Mouse (Mus musculus): ENCODE measurements around the gene Fhit. TPM values are rescaled to one million over a fixed set of nuclear protein-coding genes. Genes with fewer than 3 reads are reported as not detected.

The Fhit gene
- polyA plus RNA-seq, 1 experiment from 2014 or later: 3.3 TPM

DNA sequence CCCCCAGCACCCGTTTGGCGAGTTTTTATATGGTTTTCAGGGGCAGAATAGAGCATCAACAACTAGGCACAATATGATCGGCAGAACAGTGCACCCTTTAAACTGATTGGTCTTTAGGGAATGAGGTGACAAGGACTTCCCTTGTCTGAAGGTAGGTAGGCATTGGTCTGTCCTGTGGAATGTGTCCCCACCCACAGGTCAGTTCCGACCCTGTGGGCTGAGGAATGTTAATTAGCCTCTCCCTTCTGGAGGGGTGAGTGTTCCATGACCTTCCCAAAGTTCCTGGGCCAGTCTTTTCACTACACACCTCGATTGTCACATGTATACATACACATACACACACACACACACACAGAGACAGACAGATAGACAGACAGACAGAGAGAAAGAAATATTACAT, 950.7 kb downstream of the Fhit start:
- DNase-seq (ENCODE audit: low spot score): no peak
- peaks cover 11% of the 10 kb centered on the region for H3K4me1 ChIP-seq
- H3K36me3 ChIP-seq (replicated peaks): no peaks in the 10 kb centered on the region
- H3K27ac ChIP-seq (replicated peaks): no peak overlapping the region
- WGBS: 54% methylated on average over 5 of the region's 5 CpGs
- H3K4me3 ChIP-seq: no peak overlapping the region
- H3K27me3 ChIP-seq (replicated peaks; ENCODE audit: low read depth, poor library complexity, severe bottlenecking): no peaks in the 10 kb centered on the region
- no peaks in the 10 kb centered on the region for H3K9me3 ChIP-seq

DNA sequence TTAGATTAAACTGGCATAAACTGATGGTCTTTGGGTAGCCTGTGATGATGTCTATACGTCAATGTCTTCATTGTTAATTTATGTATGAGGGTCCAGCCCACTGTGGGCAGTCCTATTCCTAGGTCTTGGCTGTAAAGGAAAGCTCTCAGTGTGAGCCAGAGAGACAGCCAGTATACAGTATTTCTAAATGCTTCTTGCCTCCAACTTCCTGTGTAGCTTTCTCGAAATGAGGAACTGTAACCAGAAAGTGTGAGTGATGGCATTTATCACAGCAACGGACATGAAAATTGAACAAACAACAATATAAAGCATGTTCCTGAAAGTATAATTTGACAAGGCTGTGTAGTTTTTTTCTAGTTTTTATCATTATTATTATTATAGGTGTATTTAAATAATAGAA, 952.8 kb downstream of the Fhit start:
- H3K27ac ChIP-seq (replicated peaks): no peak overlapping the region
- no peak overlapping the region for H3K4me3 ChIP-seq
- H3K9me3 ChIP-seq: no peaks in the 10 kb centered on the region
- 89% methylated on average over 3 of the region's 3 CpGs for WGBS
- H3K36me3 ChIP-seq (replicated peaks): no peaks in the 10 kb centered on the region
- H3K27me3 ChIP-seq (replicated peaks; ENCODE audit: low read depth, poor library complexity, severe bottlenecking): no peaks in the 10 kb centered on the region
- DNase-seq (ENCODE audit: low spot score): no peak
- peaks cover 14% of the 10 kb centered on the region for H3K4me1 ChIP-seq

DNA sequence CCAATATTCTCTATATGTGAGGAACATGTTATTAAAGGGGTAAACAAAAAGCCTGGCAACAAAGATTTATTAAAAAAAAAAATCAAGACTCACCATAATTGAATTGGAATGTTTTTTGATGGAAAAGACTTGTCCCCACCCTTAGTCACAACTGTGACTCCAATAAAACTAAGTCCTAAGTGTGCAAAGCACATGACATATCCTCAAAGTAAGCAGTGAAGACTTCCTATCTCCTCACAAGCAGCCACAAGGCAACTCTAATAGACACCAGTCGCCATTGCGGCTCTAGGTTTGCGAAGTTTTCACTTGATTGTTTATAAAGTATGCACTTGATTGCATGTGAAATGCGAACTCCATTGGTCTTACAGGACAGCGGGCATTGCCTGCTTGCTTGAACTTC, 956.1 kb downstream of the Fhit start:
- H3K36me3 ChIP-seq (replicated peaks): no peaks in the 10 kb centered on the region
- H3K27me3 ChIP-seq (replicated peaks; ENCODE audit: low read depth, poor library complexity, severe bottlenecking): no peaks in the 10 kb centered on the region
- H3K9me3 ChIP-seq: no peaks in the 10 kb centered on the region
- H3K4me3 ChIP-seq: no peak overlapping the region
- peaks cover 7% of the 10 kb centered on the region for H3K4me1 ChIP-seq
- 90% methylated on average over 5 of the region's 5 CpGs for WGBS
- no peak overlapping the region for H3K27ac ChIP-seq (replicated peaks)
- DNase-seq (ENCODE audit: low spot score): no peak

GRCm38 (mm10) chr14:10205290-10205689, 956.5 kb downstream of the Fhit start:
- no peak overlapping the region for H3K4me3 ChIP-seq
- peaks cover 6% of the 10 kb centered on the region for H3K4me1 ChIP-seq
- no peaks in the 10 kb centered on the region for H3K36me3 ChIP-seq (replicated peaks)
- H3K9me3 ChIP-seq: no peaks in the 10 kb centered on the region
- no peak for DNase-seq (ENCODE audit: low spot score)
- H3K27me3 ChIP-seq (replicated peaks; ENCODE audit: low read depth, poor library complexity, severe bottlenecking): no peaks in the 10 kb centered on the region
- 83% methylated on average over 4 of the region's 4 CpGs for WGBS
- no peak overlapping the region for H3K27ac ChIP-seq (replicated peaks)

DNA sequence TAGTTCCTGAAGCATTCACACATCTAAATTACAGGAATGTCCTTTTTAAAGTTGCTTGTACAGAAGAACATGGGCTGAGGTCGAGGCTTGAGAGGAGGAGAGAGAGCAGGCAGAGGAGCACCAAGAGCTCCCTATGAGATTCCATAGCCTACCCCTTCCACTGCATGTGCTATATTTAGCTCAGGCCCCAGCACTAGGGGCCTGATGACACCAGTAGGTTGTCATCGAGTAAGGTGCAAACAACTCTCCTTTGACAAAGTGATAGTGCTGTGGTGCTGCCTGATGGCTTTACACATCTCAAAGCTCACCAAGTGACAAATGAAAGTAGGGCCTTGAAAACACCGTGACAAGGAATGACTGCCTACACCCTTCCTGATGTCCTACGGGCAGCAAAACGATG, 967.7 kb downstream of the Fhit start:
- no peak for DNase-seq (ENCODE audit: low spot score)
- H3K36me3 ChIP-seq (replicated peaks): no peaks in the 10 kb centered on the region
- 0 out of 2 replicates have a peak, but pooled peaks cover 3% of the 10 kb centered on the region for H3K4me1 ChIP-seq
- no peaks in the 10 kb centered on the region for H3K9me3 ChIP-seq
- no peak overlapping the region for H3K4me3 ChIP-seq
- no peak overlapping the region for H3K27ac ChIP-seq (replicated peaks)
- no peaks in the 10 kb centered on the region for H3K27me3 ChIP-seq (replicated peaks; ENCODE audit: low read depth, poor library complexity, severe bottlenecking)
- WGBS: 78% methylated on average over 5 of the region's 5 CpGs

GRCm38 (mm10) chr14:10171761-10172160, 990.1 kb downstream of the Fhit start:
- 93% methylated on average over 2 of the region's 2 CpGs for WGBS
- no peak for DNase-seq (ENCODE audit: low spot score)

DNA sequence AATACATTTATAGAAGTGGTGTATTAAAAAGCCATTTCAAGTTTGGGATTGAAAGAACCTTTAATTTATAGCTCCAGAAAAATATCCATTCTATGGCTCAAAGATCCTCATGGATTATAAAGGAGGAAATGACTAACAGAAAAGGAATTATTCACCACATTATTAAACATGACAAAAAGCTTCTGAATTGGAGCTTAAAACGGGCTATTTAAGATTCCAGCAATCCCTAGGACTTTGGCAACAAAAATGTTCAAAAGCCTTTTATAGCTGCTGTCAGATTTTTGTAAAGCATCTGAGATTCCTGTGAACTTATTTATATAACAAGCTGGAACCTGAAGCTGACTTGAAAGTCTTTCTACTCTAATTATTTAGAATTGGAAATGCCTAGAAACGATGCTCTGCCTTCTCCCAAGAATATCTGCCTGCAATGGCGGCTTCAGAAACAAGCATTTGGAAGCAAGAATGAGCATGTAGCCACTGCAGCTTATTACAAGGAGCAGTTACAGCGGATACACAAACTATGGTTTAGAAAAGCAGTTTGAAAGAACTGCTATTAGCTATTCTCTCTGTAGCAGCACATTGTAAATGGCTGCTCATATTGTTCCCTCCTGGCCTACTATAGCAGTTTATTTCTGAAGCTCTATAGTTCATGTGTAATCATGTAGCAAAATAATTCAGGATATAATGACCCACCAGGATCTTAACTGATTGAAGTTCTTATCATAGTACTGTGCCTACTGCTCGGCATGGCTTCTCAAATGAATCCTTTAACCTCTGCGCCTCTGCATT, 995.0 kb downstream of the Fhit start:
- Histone ChIP-seq H3K27me3 (replicated peaks; ENCODE audit: low read depth, poor library complexity, severe bottlenecking) (no peaks in the 10 kb centered on the region), H3K9me3 (no peaks in the 10 kb centered on the region), H3K27ac (replicated peaks) (no peak overlapping the region), H3K4me3 (no peak overlapping the region), H3K4me1 (0 out of 2 replicates have a peak, but pooled peaks cover 3% of the 10 kb centered on the region), H3K36me3 (replicated peaks) (no peaks in the 10 kb centered on the region)
- 75% methylated on average over 6 of the region's 6 CpGs for WGBS
- no peak for DNase-seq (ENCODE audit: low spot score)

More at GRCm38 (mm10) chr14:10171761-10172160, 990.1 kb downstream of the Fhit start:
- H3K4me1 ChIP-seq: 0 out of 2 replicates have a peak, but pooled peaks cover 3% of the 10 kb centered on the region
- no peaks in the 10 kb centered on the region for H3K27me3 ChIP-seq (replicated peaks; ENCODE audit: low read depth, poor library complexity, severe bottlenecking)
- no peak overlapping the region for H3K27ac ChIP-seq (replicated peaks)
- no peaks in the 10 kb centered on the region for H3K36me3 ChIP-seq (replicated peaks)
- no peaks in the 10 kb centered on the region for H3K9me3 ChIP-seq
- H3K4me3 ChIP-seq: no peak overlapping the region

DNA sequence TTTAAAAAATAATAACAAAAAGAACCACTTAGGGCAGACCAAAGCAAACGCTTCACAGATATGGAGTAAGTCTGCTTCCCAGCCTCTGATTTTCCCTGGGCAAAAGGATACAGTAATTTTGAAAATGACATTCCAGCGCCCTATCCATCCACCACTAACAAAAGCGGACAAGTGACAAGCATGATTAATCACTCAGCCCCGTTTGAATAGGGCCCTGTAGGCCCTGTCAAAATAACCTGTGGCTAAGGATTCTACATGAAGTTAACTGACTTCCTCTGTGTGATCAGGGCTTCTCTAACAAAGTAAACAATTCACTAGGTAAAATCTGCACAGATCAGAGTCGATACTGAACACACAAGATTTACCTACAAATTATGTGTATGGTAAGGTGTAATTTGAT, 1012.0 kb downstream of the Fhit start:
- no peaks in the 10 kb centered on the region for H3K36me3 ChIP-seq (replicated peaks)
- no peaks in the 10 kb centered on the region for H3K9me3 ChIP-seq
- no peak overlapping the region for H3K27ac ChIP-seq (replicated peaks)
- 40% methylated on average over 5 of the region's 5 CpGs for WGBS
- H3K27me3 ChIP-seq (replicated peaks; ENCODE audit: low read depth, poor library complexity, severe bottlenecking): no peaks in the 10 kb centered on the region
- DNase-seq (ENCODE audit: low spot score): peak; percentile 30
- H3K4me1 ChIP-seq: peaks cover 7% of the 10 kb centered on the region; the same call in 1 of the 2 replicates
- H3K4me3 ChIP-seq: no peak overlapping the region

DNA sequence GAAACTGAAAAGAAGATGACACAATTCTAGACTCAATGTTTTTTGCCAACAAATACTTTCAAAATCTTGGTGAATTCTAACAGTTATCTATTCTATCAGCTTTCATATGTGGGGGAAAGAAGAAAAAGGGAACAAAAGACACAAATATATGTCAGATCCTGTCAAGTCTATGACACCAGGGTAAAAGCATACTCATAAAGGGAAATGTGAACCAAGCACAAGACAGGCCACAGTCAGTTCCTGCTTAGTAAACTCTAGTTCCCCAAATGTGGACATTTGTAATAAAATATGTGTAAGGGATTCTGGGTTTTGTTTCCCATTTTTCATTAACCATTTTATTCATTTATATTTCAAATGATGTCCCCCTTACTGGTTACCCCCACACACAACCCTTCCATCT, 1022.5 kb downstream of the Fhit start:
- Histone ChIP-seq H3K27me3 (replicated peaks; ENCODE audit: low read depth, poor library complexity, severe bottlenecking) (no peaks in the 10 kb centered on the region), H3K4me1 (no peaks in the 10 kb centered on the region), H3K4me3 (no peak overlapping the region), H3K9me3 (no peaks in the 10 kb centered on the region), H3K27ac (replicated peaks) (no peak overlapping the region), H3K36me3 (replicated peaks) (no peaks in the 10 kb centered on the region)
- DNase-seq (ENCODE audit: low spot score): no peak

DNA sequence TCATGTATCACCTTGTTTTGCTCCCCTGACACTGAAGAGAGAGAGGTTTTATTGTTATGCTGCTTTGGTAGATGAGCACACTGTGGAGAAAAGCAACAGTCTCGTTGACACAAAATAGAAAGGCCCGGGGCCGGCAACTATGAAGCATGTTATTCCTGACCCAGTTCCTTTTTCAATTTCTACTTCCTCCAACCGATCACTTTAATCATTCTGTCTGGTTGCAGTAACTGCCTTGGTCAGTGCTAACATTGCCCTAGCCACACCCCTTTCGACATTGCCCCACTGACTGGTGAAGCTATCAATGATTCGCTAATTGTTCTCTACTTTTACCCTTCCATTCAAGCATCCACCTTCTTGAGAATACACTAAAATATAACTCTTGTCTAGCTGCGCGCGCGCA, 1028.0 kb downstream of the Fhit start:
- no peak overlapping the region for H3K4me3 ChIP-seq
- no peak overlapping the region for H3K27ac ChIP-seq (replicated peaks)
- H3K4me1 ChIP-seq: no peaks in the 10 kb centered on the region
- DNase-seq (ENCODE audit: low spot score): no peak
- H3K36me3 ChIP-seq (replicated peaks): no peaks in the 10 kb centered on the region
- H3K27me3 ChIP-seq (replicated peaks; ENCODE audit: low read depth, poor library complexity, severe bottlenecking): no peaks in the 10 kb centered on the region
- 88% methylated on average over 10 of the region's 10 CpGs for WGBS
- H3K9me3 ChIP-seq: no peaks in the 10 kb centered on the region

DNA sequence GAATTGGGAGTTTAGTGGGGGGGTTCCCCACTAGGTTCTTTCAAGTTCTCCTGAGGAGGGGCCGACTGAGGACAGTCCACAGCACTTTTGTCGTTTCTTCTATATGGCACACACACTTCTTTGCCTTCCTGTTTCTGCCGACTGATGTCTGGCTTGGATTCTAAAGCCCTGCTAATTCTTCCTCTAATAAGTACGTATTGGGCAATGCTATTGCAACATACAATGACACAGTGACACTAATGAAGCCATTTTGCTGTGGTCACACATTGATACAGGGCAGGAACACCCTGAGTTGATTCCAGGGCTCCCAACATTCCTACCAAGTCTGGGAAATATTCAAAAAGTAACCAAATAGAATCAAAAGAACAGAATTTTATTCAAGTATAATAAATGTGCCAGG, 1032.2 kb downstream of the Fhit start:
- Histone ChIP-seq H3K27me3 (replicated peaks; ENCODE audit: low read depth, poor library complexity, severe bottlenecking) (no peaks in the 10 kb centered on the region), H3K9me3 (no peaks in the 10 kb centered on the region), H3K4me3 (no peak overlapping the region), H3K27ac (replicated peaks) (no peak overlapping the region), H3K4me1 (no peaks in the 10 kb centered on the region), H3K36me3 (replicated peaks) (no peaks in the 10 kb centered on the region)
- DNase-seq (ENCODE audit: low spot score): no peak
- 93% methylated on average over 4 of the region's 4 CpGs for WGBS

DNA sequence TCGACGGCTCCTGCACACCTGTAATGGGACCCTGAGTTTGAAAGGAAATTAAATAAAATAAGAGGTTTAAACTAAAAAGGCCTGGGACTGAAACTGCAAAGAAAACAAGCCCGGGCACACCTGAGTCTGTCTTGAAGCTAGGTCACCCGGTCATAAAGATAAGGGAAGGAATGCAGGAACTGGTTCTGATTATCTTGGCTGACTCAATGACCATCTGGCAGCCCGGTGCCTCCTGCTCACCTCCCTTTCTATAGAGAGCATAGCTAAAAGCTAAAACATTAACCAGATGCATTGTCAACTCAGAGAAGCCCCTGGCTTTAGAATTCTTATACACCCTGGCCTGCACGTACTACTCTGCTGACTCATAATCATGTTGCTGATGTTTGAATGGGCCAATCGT, 1032.7 kb downstream of the Fhit start:
- H3K4me3 ChIP-seq: no peak overlapping the region
- WGBS: 75% methylated on average over 7 of the region's 7 CpGs
- no peaks in the 10 kb centered on the region for H3K27me3 ChIP-seq (replicated peaks; ENCODE audit: low read depth, poor library complexity, severe bottlenecking)
- no peaks in the 10 kb centered on the region for H3K4me1 ChIP-seq
- no peaks in the 10 kb centered on the region for H3K36me3 ChIP-seq (replicated peaks)
- no peak overlapping the region for H3K27ac ChIP-seq (replicated peaks)
- no peak for DNase-seq (ENCODE audit: low spot score)
- no peaks in the 10 kb centered on the region for H3K9me3 ChIP-seq

DNA sequence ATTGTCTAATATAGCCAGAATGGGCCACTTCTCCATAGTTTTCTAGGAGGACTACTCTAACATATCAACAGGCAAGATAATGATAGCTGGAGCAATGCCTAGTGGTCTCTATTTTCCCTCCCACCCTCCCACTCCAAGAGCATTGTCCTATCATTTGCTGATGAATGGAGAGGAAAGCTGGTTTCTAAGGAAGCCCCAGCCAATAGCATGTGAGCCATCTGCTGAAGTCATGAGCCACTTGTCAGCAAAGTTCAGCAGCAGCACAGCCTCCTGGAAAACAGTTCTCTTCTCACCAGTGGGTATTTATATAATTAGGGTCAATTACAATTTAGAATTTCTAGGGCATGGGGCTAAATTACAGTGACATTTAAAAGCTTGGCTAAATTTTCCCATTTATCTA, 1035.3 kb downstream of the Fhit start:
- H3K4me1 ChIP-seq: no peaks in the 10 kb centered on the region
- H3K9me3 ChIP-seq: no peaks in the 10 kb centered on the region
- H3K27ac ChIP-seq (replicated peaks): no peak overlapping the region
- H3K27me3 ChIP-seq (replicated peaks; ENCODE audit: low read depth, poor library complexity, severe bottlenecking): no peaks in the 10 kb centered on the region
- no peaks in the 10 kb centered on the region for H3K36me3 ChIP-seq (replicated peaks)
- no peak overlapping the region for H3K4me3 ChIP-seq
- no peak for DNase-seq (ENCODE audit: low spot score)
